Mouse (Mus musculus) forebrain, embryonic 11.5 days (tissue): ENCODE results near the gene Qrfp. TPM values are rescaled to one million over a fixed set of nuclear protein-coding genes. Genes with fewer than 3 reads are reported as not detected.

Source experiments
- ATAC-seq: fragments of 200-750 bp; cut with Nextera tagmentation; replicated peaks from 2 replicates; pipeline ENCODE4 v1.8.0; 2017; ENCODE audit warnings: moderate TSS enrichment; ENCODE audit not compliant: low FRiP score
- DNase-seq: peaks from one replicate; pipeline ENCODE4 v3.0.0-alpha.2; 2017; ENCODE audit warnings: low spot score
- H3K27ac ChIP-seq: fragments of 300-500 bp; sonication (generic); 2 replicates; pipeline ENCODE4 v1.5.1; 2014; ENCODE audit warnings: low read depth, low read length
- H3K27me3 ChIP-seq: fragments of 300-500 bp; sonication (generic); 2 replicates; pipeline ENCODE4 v1.6.1; 2014; ENCODE audit warnings: mild to moderate bottlenecking, low read length, mixed read lengths; ENCODE audit not compliant: control insufficient read depth, insufficient read depth
- H3K36me3 ChIP-seq: fragments of 300-500 bp; sonication (generic); 2 replicates; pipeline ENCODE4 v1.6.1; 2014; ENCODE audit warnings: mild to moderate bottlenecking, low read length, moderate library complexity, mixed read lengths; ENCODE audit not compliant: control insufficient read depth, insufficient read depth
- H3K4me1 ChIP-seq: fragments of 300-500 bp; sonication (generic); replicated peaks from 2 replicates; pipeline ENCODE4 v1.6.1; 2014; ENCODE audit warnings: low read length, mixed read lengths; ENCODE audit not compliant: control insufficient read depth, insufficient read depth
- H3K4me2 ChIP-seq: fragments of 300-500 bp; sonication (generic); 2 replicates; pipeline ENCODE4 v1.6.1; 2014; ENCODE audit warnings: low read depth, mild to moderate bottlenecking, low read length, moderate library complexity, mixed read lengths; ENCODE audit not compliant: severe bottlenecking
- H3K4me3 ChIP-seq: fragments of 300-500 bp; sonication (generic); 2 replicates; pipeline ENCODE4 v1.5.1; 2014; ENCODE audit warnings: low read depth, low read length
- H3K9ac ChIP-seq: fragments of 300-500 bp; sonication (generic); 2 replicates; pipeline ENCODE4 v1.6.1; 2014; ENCODE audit warnings: low read length
- H3K9me3 ChIP-seq: fragments of 300-500 bp; sonication (generic); 2 replicates; pipeline ENCODE4 v1.6.1; 2016; ENCODE audit warnings: low read length, mixed read lengths; ENCODE audit not compliant: control insufficient read depth
- WGBS: fragments of 180-500 bp; shearing (Covaris S2); extraction: QIAGEN DNeasy Blood & Tissue Kit; methylation state at CpG from one replicate; pipeline ENCODE4 v1.1.7; 2014; 5-methylcytosine and 5-hydroxymethylcytosine counted together
- polyA plus RNA-seq: library from polyadenylated mRNA; unstranded; fragments of >200 nt; fragmentation: Nextera tagmentation; extraction: Ambion mirVana; gene quantifications from 2 replicates; pipeline ENCODE4 v1.2.1, GENCODE M21; 2014

Gene Qrfp
- polyA plus RNA-seq, 1 experiment from 2014 or later = 0.16 TPM

GRCm38 (mm10) chr2:31845512-31845895 lies 35.1 kb upstream of the Qrfp start:
- Histone ChIP-seq H3K27ac (no peak overlapping the region), H3K9me3 (no peaks in the 10 kb centered on the region), H3K9ac (peak overlapping the region; percentile 55), H3K4me1 (peaks cover 23% of the 10 kb centered on the region), H3K27me3 (peaks cover 38% of the 10 kb centered on the region), H3K4me2 (peak overlapping the region; percentile 95), H3K4me3 (peak overlapping the region; percentile 48), H3K36me3 (no peaks in the 10 kb centered on the region)
- no peak for DNase-seq
- 3% methylated on average over 26 of the region's 26 CpGs for WGBS
- ATAC-seq = no peak

DNA sequence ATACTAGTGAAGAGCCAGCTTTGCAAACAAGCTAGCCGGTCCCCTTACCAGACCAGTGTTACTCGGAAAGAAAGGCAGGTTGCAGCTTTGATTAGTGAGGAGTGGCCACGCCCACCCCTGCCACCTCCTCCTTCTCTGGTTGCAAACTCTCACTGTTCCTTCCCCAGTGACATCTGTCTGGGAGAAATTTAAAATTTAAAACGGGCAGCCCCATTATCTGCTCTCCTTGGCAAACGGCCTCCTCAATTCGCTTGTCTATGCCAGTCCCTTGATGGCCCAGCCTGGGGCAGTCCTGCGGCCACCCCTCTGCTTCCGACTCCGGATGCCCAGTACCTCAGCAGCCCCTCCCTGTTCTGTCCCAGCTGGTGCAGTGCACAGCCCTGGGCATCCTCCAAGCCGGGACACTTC lies 34.4 kb upstream of the Qrfp start:
- 3% methylated on average over 10 of the region's 10 CpGs for WGBS
- Histone ChIP-seq H3K4me2 (no peak overlapping the region), H3K27ac (no peak overlapping the region), H3K4me1 (peaks cover 23% of the 10 kb centered on the region), H3K27me3 (peaks cover 38% of the 10 kb centered on the region), H3K4me3 (no peak overlapping the region), H3K9ac (no peak overlapping the region), H3K9me3 (no peaks in the 10 kb centered on the region), H3K36me3 (no peaks in the 10 kb centered on the region)
- 0 out of 2 replicates have a peak, but pooled peaks have one; percentile 13 for ATAC-seq
- no peak for DNase-seq

- Histone ChIP-seq H3K4me3 (no peak overlapping the region), H3K9me3 (no peaks in the 10 kb centered on the region), H3K4me2 (no peak overlapping the region), H3K36me3 (no peaks in the 10 kb centered on the region), H3K27me3 (no peaks in the 10 kb centered on the region), H3K9ac (no peak overlapping the region), H3K4me1 (no peaks in the 10 kb centered on the region), H3K27ac (no peak overlapping the region)
- DNase-seq = no peak
- ATAC-seq = no peak
- WGBS = 61% methylated on average over 1 of the region's 1 CpGs
Observed at GRCm38 (mm10) chr2:31838868-31839267, 28.5 kb upstream of the Qrfp start.

- DNase-seq = no peak
- 47% methylated on average over 6 of the region's 6 CpGs for WGBS
Observed at GRCm38 (mm10) chr2:31836985-31837384, 26.6 kb upstream of the Qrfp start.

DNA sequence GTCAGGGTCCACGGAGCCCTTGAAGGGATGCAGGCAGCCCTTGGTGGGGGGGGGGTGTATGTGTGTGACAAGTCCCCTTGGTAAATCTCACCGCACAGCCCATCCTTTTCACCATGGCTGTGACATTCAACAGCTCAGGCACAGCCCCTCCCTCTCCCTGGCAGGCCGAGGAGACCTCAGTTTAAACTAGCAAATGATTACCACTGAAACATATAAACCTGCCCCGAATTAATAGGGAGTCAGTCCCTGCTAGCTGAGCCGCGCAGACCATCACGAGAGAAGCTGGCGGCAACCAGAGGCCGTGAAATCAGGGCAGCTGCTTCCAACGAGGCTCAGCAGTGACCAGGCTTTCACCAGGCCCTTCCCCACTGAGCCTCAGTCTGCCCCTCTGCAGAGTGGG lies 25.7 kb upstream of the Qrfp start:
- Histone ChIP-seq H3K9ac (no peak overlapping the region), H3K4me1 (no peaks in the 10 kb centered on the region), H3K4me2 (no peak overlapping the region), H3K4me3 (no peak overlapping the region), H3K27ac (no peak overlapping the region), H3K27me3 (no peaks in the 10 kb centered on the region), H3K9me3 (no peaks in the 10 kb centered on the region), H3K36me3 (no peaks in the 10 kb centered on the region)
- 77% methylated on average over 10 of the region's 10 CpGs for WGBS
- ATAC-seq (no peak), DNase-seq (no peak)

More at GRCm38 (mm10) chr2:31836985-31837384, 26.6 kb upstream of the Qrfp start:
- H3K4me1 ChIP-seq = no peaks in the 10 kb centered on the region
- no peak overlapping the region for H3K27ac ChIP-seq
- ATAC-seq = no peak
- H3K9ac ChIP-seq = no peak overlapping the region
- no peaks in the 10 kb centered on the region for H3K27me3 ChIP-seq
- H3K4me3 ChIP-seq = no peak overlapping the region
- no peaks in the 10 kb centered on the region for H3K36me3 ChIP-seq
- no peak overlapping the region for H3K4me2 ChIP-seq
- no peaks in the 10 kb centered on the region for H3K9me3 ChIP-seq

- ATAC-seq (no peak), DNase-seq (no peak)
- Histone ChIP-seq H3K4me2 (no peak overlapping the region), H3K27ac (no peak overlapping the region), H3K9me3 (no peaks in the 10 kb centered on the region), H3K9ac (no peak overlapping the region), H3K4me3 (no peak overlapping the region), H3K27me3 (peaks cover under 1% of the 10 kb centered on the region; the same call in 1 of the 2 replicates), H3K36me3 (no peaks in the 10 kb centered on the region), H3K4me1 (peaks cover 4% of the 10 kb centered on the region)
- 8% methylated on average over 4 of the region's 4 CpGs for whole genome bisulfite sequencing
Observed at GRCm38 (mm10) chr2:31828311-31828825, 18.0 kb upstream of the Qrfp start.

DNA sequence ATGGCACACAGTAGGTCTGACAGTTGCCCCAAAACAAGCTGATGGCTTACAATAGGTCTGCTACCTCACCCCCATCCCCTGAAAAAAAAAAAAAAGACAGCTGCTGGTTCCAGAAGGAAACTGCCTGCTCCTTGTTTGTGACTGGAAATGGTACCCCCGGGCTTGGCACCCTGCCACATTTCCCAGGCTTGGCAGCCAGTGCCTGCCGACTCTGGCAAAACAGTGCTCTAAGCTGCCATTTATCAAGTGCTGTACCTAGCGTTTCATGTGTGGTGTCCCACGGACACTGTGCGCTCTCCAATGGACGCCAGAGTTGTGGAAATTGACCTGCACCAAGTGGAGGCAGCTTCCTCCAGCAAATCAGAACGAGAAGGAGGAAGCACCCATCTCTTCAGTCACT lies 17.5 kb upstream of the Qrfp start:
- Histone ChIP-seq H3K4me1 (peaks cover 9% of the 10 kb centered on the region), H3K27me3 (peaks cover 3% of the 10 kb centered on the region; the same call in 1 of the 2 replicates), H3K4me2 (no peak overlapping the region), H3K36me3 (no peaks in the 10 kb centered on the region), H3K4me3 (no peak overlapping the region), H3K9me3 (no peaks in the 10 kb centered on the region), H3K27ac (no peak overlapping the region), H3K9ac (no peak overlapping the region)
- DNase-seq = peak; percentile 77
- 59% methylated on average over 7 of the region's 7 CpGs for WGBS
- ATAC-seq = no peak

- H3K27ac ChIP-seq = no peak overlapping the region
- H3K4me3 ChIP-seq = no peak overlapping the region
- no peak overlapping the region for H3K4me2 ChIP-seq
- H3K9me3 ChIP-seq = no peaks in the 10 kb centered on the region
- DNase-seq (no peak), ATAC-seq (no peak)
- no peaks in the 10 kb centered on the region for H3K36me3 ChIP-seq
- no peak overlapping the region for H3K9ac ChIP-seq
- H3K27me3 ChIP-seq = peaks cover 6% of the 10 kb centered on the region
- peaks cover 11% of the 10 kb centered on the region for H3K4me1 ChIP-seq
- WGBS = 93% methylated on average over 14 of the region's 14 CpGs
Observed at GRCm38 (mm10) chr2:31826094-31827085, 16.0 kb upstream of the Qrfp start.
